Mouse (Mus musculus): ENCODE measurements around the gene Eipr1. TPM values are rescaled to one million over a fixed set of nuclear protein-coding genes. Genes with fewer than 3 reads are reported as not detected.

Gene Eipr1
- polyA plus RNA-seq, 1 experiment from 2014 or later: 8.4 TPM

DNA sequence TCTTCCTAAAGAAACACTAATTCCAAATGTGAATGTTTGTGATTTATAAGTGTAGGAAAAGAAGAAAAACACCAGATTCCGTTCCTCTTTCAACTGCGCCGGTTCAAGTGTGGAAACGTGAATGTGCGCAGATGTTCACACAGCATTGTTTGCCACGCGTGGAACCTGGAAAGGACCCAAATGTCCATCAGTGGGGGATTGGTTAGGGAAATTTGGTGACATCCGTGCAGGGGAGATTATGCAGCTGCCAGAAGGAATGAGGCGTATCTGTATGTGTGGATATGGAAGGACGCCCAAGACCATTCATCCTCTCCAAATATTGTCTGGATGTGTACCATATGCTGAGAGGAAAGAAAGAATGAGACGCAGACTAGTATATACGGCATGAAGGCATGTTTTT is 111.7 kb downstream of the Eipr1 start:
- WGBS (ENCODE audit: missing documents): 96% methylated on average over 9 of the region's 12 CpGs
- no peak overlapping the region for H3K27ac ChIP-seq
- H3K4me3 ChIP-seq (ENCODE audit: inconsistent target): no peak overlapping the region
- peaks cover 22% of the 10 kb centered on the region; the same call in 1 of the 2 replicates for H3K36me3 ChIP-seq (ENCODE audit: inconsistent target)
- H3K79me2 ChIP-seq (ENCODE audit: inconsistent target): no peaks in the 10 kb centered on the region

DNA sequence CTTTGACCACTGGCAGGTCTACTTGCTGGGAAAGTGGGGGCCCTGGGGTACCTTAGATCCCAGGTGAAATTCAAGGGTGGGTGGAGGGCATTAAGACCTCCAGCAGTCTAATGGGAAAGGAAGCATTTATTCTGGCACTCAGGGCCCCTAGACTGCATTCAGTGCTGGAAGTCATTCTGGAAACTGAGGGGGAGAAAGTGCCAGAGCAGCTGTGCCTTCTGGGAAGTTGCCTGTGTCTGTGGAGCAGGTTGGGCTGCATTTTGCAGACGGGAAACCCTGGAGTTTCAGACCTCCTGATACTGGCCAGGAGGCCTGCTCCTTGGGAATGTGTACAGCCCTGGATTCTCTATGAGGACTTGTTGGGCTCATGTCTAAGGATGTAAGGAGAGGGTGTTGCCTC is 114.5 kb downstream of the Eipr1 start:
- H3K4me3 ChIP-seq (ENCODE audit: inconsistent target): no peak overlapping the region
- no peaks in the 10 kb centered on the region for H3K79me2 ChIP-seq (ENCODE audit: inconsistent target)
- H3K27ac ChIP-seq: no peak overlapping the region
- WGBS (ENCODE audit: missing documents): 100% methylated on average over 1 of the region's 1 CpGs
- peaks cover 28% of the 10 kb centered on the region; the same call in 1 of the 2 replicates for H3K36me3 ChIP-seq (ENCODE audit: inconsistent target)

GRCm38 (mm10) chr12:28868794-28869193 is 117.2 kb downstream of the Eipr1 start:
- H3K4me3 ChIP-seq (ENCODE audit: inconsistent target): no peak overlapping the region
- H3K27ac ChIP-seq: no peak overlapping the region
- H3K36me3 ChIP-seq (ENCODE audit: inconsistent target): peaks cover 28% of the 10 kb centered on the region; the same call in 1 of the 2 replicates
- H3K79me2 ChIP-seq (ENCODE audit: inconsistent target): no peaks in the 10 kb centered on the region
- WGBS (ENCODE audit: missing documents): 94% methylated on average over 4 of the region's 4 CpGs

DNA sequence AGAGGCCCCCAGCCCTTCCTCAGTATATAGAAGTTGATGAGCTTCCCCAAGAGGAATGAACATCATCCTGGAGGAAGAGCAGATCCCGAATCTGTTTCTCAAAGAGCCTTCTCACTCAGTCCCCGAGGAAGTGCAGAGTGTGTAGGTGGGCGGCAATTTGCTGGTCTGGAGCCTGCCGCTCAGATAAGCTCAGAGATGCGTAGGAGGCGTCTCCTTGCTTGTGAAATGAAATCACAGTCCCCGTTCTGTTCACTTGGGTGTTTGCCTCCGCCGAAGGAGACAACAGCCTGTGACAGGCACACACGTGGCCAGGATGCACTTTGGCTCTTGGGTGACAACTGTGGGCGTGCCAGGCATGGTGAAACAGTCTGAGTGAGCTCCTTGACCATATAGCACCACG is 120.7 kb downstream of the Eipr1 start:
- H3K4me3 ChIP-seq (ENCODE audit: inconsistent target): no peak overlapping the region
- 91% methylated on average over 12 of the region's 12 CpGs for WGBS (ENCODE audit: missing documents)
- H3K79me2 ChIP-seq (ENCODE audit: inconsistent target): no peaks in the 10 kb centered on the region
- H3K36me3 ChIP-seq (ENCODE audit: inconsistent target): peaks cover 5% of the 10 kb centered on the region; the same call in 1 of the 2 replicates
- H3K27ac ChIP-seq: no peak overlapping the region

DNA sequence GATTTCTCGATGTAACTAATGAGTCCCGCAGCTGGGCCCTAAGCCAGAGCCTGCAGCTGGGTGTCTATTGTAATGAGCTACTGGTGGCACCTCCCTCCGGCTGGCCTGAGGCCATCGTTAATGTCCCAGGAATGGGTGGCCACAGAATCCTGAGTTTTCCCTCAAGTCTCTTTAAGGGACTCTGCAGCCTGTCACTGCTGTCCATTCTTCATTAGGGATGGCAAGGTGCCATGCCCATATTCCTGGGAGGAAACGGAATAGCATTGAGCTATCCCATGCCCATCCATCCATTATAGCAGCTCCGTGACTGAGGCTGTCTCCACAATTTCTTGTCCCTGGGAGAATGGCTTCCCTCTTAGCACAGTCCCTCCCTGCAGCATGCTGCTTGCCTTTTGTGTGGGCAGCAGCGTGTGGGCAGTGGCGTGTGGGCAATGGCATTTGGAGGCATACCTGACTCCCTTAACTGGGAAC is 123.2 kb downstream of the Eipr1 start:
- Histone ChIP-seq H3K36me3 (ENCODE audit: inconsistent target) (no peaks in the 10 kb centered on the region), H3K4me3 (ENCODE audit: inconsistent target) (no peak overlapping the region), H3K79me2 (ENCODE audit: inconsistent target) (no peaks in the 10 kb centered on the region), H3K27ac (no peak overlapping the region)
- 93% methylated on average over 8 of the region's 8 CpGs for WGBS (ENCODE audit: missing documents)

DNA sequence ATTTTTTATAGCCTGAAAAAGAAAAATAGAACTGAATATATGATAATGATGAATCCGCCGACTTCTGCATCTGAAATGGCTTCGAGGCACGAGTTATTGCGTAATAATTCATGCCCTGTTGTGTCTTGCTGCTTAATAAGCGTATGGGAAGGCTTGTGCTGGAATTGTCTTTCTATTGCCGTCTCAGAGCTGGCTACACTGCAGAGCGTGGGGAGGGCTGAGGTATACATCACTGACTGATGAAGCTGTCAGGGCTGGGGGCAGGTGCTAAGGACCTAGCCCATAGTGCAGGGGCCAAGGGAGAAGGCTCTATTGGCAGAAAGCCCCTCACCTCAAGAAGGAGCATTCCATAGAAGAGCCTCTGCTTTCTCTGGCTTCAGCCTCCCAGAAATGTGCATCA is 123.9 kb downstream of the Eipr1 start:
- WGBS (ENCODE audit: missing documents): 81% methylated on average over 8 of the region's 8 CpGs
- H3K27ac ChIP-seq: no peak overlapping the region
- no peaks in the 10 kb centered on the region for H3K36me3 ChIP-seq (ENCODE audit: inconsistent target)
- H3K79me2 ChIP-seq (ENCODE audit: inconsistent target): no peaks in the 10 kb centered on the region
- no peak overlapping the region for H3K4me3 ChIP-seq (ENCODE audit: inconsistent target)

DNA sequence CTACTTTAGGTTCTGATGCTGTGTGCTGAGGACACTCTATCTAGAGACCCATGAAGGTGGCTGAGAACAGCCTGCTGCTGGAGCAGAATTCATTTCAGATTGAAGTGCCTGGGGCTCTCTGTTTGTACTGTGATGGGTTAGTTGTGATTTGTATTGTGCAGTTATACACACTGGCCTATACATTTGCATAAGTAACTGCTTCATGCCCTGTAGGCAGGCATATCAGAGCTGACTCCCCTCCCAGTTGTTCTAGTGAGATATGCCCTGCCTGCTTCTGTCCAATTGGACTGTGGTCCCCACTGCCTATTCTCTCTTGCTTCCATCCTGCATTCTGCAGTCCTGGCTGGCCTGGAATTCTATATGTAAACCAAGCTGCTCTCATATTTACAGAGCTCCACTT is 128.9 kb downstream of the Eipr1 start:
- Histone ChIP-seq H3K4me3 (ENCODE audit: inconsistent target) (no peak overlapping the region), H3K36me3 (ENCODE audit: inconsistent target) (no peaks in the 10 kb centered on the region)

DNA sequence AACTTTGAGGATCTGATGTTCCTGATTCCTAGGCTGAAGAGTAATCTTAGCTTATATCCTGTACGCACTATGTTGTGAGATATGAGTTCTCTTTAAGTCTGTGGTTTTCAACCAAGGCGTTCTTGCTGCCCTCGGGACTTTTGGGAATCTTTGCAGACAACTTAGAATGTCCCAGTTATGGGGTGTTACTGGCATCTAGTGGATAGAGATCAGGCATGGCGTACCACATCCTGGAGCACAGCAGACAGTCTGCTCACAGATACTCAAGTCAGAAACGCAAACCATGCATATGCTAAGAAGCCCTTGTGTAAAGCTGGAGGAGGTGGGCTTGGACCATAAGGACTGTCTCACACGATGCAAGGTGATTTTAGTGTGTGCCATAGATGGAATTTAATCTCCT is 136.1 kb downstream of the Eipr1 start:
- 93% methylated on average over 6 of the region's 6 CpGs for WGBS (ENCODE audit: missing documents)
- Histone ChIP-seq H3K79me2 (ENCODE audit: inconsistent target) (no peaks in the 10 kb centered on the region), H3K27ac (no peak overlapping the region), H3K4me3 (ENCODE audit: inconsistent target) (no peak overlapping the region), H3K36me3 (ENCODE audit: inconsistent target) (no peaks in the 10 kb centered on the region)

More for the DNA sequence above, 128.9 kb downstream of the Eipr1 start:
- Histone ChIP-seq H3K79me2 (ENCODE audit: inconsistent target) (no peaks in the 10 kb centered on the region), H3K27ac (no peak overlapping the region)

- Histone ChIP-seq H3K4me3 (ENCODE audit: inconsistent target) (no peak overlapping the region), H3K27ac (no peak overlapping the region), H3K79me2 (ENCODE audit: inconsistent target) (no peaks in the 10 kb centered on the region), H3K36me3 (ENCODE audit: inconsistent target) (no peaks in the 10 kb centered on the region)
- WGBS (ENCODE audit: missing documents): 81% methylated on average over 7 of the region's 7 CpGs
Measured at GRCm38 (mm10) chr12:28889068-28889674, 137.6 kb downstream of the Eipr1 start.

- Histone ChIP-seq H3K79me2 (ENCODE audit: inconsistent target) (no peaks in the 10 kb centered on the region), H3K36me3 (ENCODE audit: inconsistent target) (no peaks in the 10 kb centered on the region), H3K4me3 (ENCODE audit: inconsistent target) (no peak overlapping the region), H3K27ac (no peak overlapping the region)
- WGBS (ENCODE audit: missing documents): 86% methylated on average over 5 of the region's 5 CpGs
Measured at GRCm38 (mm10) chr12:28891523-28891922, 139.9 kb downstream of the Eipr1 start.

GRCm38 (mm10) chr12:28896577-28896976 is 145.0 kb downstream of the Eipr1 start:
- no peaks in the 10 kb centered on the region for H3K36me3 ChIP-seq (ENCODE audit: inconsistent target)
- H3K4me3 ChIP-seq (ENCODE audit: inconsistent target): no peak overlapping the region
- WGBS (ENCODE audit: missing documents): 75% methylated on average over 3 of the region's 3 CpGs
- no peaks in the 10 kb centered on the region for H3K79me2 ChIP-seq (ENCODE audit: inconsistent target)
- no peak overlapping the region for H3K27ac ChIP-seq

- WGBS (ENCODE audit: missing documents): 90% methylated on average over 6 of the region's 6 CpGs
- no peak overlapping the region for H3K4me3 ChIP-seq (ENCODE audit: inconsistent target)
- no peak overlapping the region for H3K27ac ChIP-seq
- no peaks in the 10 kb centered on the region for H3K79me2 ChIP-seq (ENCODE audit: inconsistent target)
- H3K36me3 ChIP-seq (ENCODE audit: inconsistent target): no peaks in the 10 kb centered on the region
Measured at GRCm38 (mm10) chr12:28898307-28898706, 146.7 kb downstream of the Eipr1 start.

- Histone ChIP-seq H3K27ac (no peak overlapping the region), H3K4me3 (ENCODE audit: inconsistent target) (no peak overlapping the region), H3K79me2 (ENCODE audit: inconsistent target) (no peaks in the 10 kb centered on the region), H3K36me3 (ENCODE audit: inconsistent target) (no peaks in the 10 kb centered on the region)
- 55% methylated on average over 4 of the region's 4 CpGs for WGBS (ENCODE audit: missing documents)
Measured at GRCm38 (mm10) chr12:28899696-28900095, 148.1 kb downstream of the Eipr1 start.

DNA sequence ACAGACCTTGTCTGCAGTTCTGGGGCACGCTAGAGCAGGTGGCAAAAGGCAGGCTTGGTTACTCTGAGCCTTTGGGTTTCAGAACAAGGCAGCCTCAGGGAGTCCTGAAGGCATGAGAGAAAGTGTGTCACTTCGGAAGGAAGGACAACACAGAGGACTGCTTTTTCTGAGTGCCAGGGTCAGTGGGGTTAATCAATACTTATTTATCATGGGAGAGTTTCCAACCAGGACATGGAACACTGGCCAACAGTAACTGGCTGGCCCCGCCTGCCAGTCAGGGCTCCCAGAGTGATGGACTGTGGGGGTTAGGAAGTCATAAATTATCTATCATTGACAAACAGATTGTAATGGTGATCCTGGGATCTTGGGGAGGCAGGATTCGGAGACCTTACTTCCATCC is 148.7 kb downstream of the Eipr1 start:
- Histone ChIP-seq H3K4me3 (ENCODE audit: inconsistent target) (no peak overlapping the region), H3K79me2 (ENCODE audit: inconsistent target) (no peaks in the 10 kb centered on the region), H3K27ac (no peak overlapping the region), H3K36me3 (ENCODE audit: inconsistent target) (no peaks in the 10 kb centered on the region)
- 88% methylated on average over 4 of the region's 4 CpGs for WGBS (ENCODE audit: missing documents)

DNA sequence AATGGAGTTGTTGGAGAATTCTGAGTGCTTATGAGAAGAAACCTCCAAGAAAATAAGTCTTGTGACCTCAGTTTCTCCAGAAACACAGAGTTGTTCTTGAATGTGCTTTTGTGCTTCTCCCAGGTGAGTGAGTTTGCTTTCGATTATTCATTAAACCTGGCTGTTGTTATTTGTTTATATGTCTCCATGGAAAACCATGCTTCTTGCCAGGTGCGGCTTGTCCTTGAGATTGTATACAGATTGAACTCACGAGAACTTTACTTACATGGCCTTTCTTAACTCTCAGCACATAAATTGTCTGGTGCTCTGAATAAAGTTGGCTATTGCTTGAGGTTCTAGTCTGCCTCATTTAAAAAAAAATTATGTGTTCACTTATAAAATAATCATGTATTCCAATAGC is 150.5 kb downstream of the Eipr1 start:
- H3K79me2 ChIP-seq (ENCODE audit: inconsistent target): no peaks in the 10 kb centered on the region
- H3K4me3 ChIP-seq (ENCODE audit: inconsistent target): no peak overlapping the region
- H3K36me3 ChIP-seq (ENCODE audit: inconsistent target): no peaks in the 10 kb centered on the region
- H3K27ac ChIP-seq: no peak overlapping the region
- 93% methylated on average over 3 of the region's 3 CpGs for WGBS (ENCODE audit: missing documents)

- no peaks in the 10 kb centered on the region for H3K79me2 ChIP-seq (ENCODE audit: inconsistent target)
- H3K4me3 ChIP-seq (ENCODE audit: inconsistent target): no peak overlapping the region
- WGBS (ENCODE audit: missing documents): 87% methylated on average over 4 of the region's 4 CpGs
- H3K36me3 ChIP-seq (ENCODE audit: inconsistent target): no peaks in the 10 kb centered on the region
- H3K27ac ChIP-seq: no peak overlapping the region
Measured at GRCm38 (mm10) chr12:28903082-28903481, 151.5 kb downstream of the Eipr1 start.
